Mouse (Mus musculus) hindbrain, embryonic 14.5 days (tissue): ENCODE data around the gene Ankrd13d. TPM values are rescaled to one million over a fixed set of nuclear protein-coding genes. Genes with fewer than 3 reads are reported as not detected.

Experiments used
- ATAC-seq: fragments of 200-750 bp; cut with Nextera tagmentation; 2 replicates; pipeline ENCODE4 v1.8.0; 2017; ENCODE audit warnings: moderate number of reproducible peaks, mild to moderate bottlenecking, moderate TSS enrichment, moderate library complexity; ENCODE audit not compliant: low FRiP score
- DNase-seq: peaks from one replicate; pipeline ENCODE4 v3.0.0-alpha.2; 2015; ENCODE audit warnings: low spot score
- H3K27ac ChIP-seq: fragments of 300-500 bp; sonication (generic); 2 replicates; pipeline ENCODE4 v1.5.1; 2014; ENCODE audit warnings: mild to moderate bottlenecking, moderate library complexity
- H3K27me3 ChIP-seq: fragments of 300-500 bp; sonication (generic); 2 replicates; pipeline ENCODE4 v1.6.1; 2014; ENCODE audit warnings: mild to moderate bottlenecking, low read length, mixed read lengths; ENCODE audit not compliant: control insufficient read depth, insufficient read depth
- H3K36me3 ChIP-seq: fragments of 300-500 bp; sonication (generic); replicated peaks from 2 replicates; pipeline ENCODE4 v1.6.1; 2014; ENCODE audit not compliant: control insufficient read depth, insufficient read depth
- H3K4me1 ChIP-seq: fragments of 300-500 bp; sonication (generic); replicated peaks from 2 replicates; pipeline ENCODE4 v1.6.1; 2014; ENCODE audit warnings: antibody characterized with exemption, low read length, mixed read lengths; ENCODE audit not compliant: control insufficient read depth, insufficient read depth
- H3K4me2 ChIP-seq: fragments of 300-500 bp; sonication (generic); replicated peaks from 2 replicates; pipeline ENCODE4 v1.6.1; 2014; ENCODE audit warnings: mild to moderate bottlenecking, moderate library complexity
- H3K4me3 ChIP-seq: fragments of 300-500 bp; sonication (generic); replicated peaks from 2 replicates; pipeline ENCODE4 v1.5.1; 2014; ENCODE audit warnings: mild to moderate bottlenecking, low read length
- H3K9ac ChIP-seq: fragments of 300-500 bp; sonication (generic); 2 replicates; pipeline ENCODE4 v1.6.1; 2014
- H3K9me3 ChIP-seq: fragments of 300-500 bp; sonication (generic); 2 replicates; pipeline ENCODE4 v1.6.1; 2016; ENCODE audit warnings: low read length; ENCODE audit not compliant: control insufficient read depth
- WGBS: fragments of 180-500 bp; shearing (Covaris S2); extraction: QIAGEN DNeasy Blood & Tissue Kit; methylation state at CpG from one replicate; pipeline ENCODE4 v1.1.7; 2014; 5-methylcytosine and 5-hydroxymethylcytosine counted together
- polyA plus RNA-seq: library from polyadenylated mRNA; unstranded; fragments of >200 nt; fragmentation: Nextera tagmentation; extraction: Ambion mirVana; gene quantifications from 2 replicates; pipeline ENCODE4 v1.2.1, GENCODE M21; 2014

Ankrd13d gene
- polyA plus RNA-seq, 1 experiment from 2014 or later: 50.7 TPM

- Histone ChIP-seq H3K9ac (no peak overlapping the region), H3K27ac (no peak overlapping the region), H3K9me3 (no peaks in the 10 kb centered on the region), H3K27me3 (no peaks in the 10 kb centered on the region), H3K36me3 (no peaks in the 10 kb centered on the region), H3K4me2 (peak overlapping the region; percentile 83), H3K4me3 (no peak overlapping the region), H3K4me1 (peaks cover 61% of the 10 kb centered on the region)
- DNase-seq: no peak
- 93% methylated on average over 5 of the region's 5 CpGs for WGBS
- ATAC-seq: no peak
Measured at GRCm38 (mm10) chr19:4303640-4303995, 20.7 kb upstream of the Ankrd13d start.

GRCm38 (mm10) chr19:4302936-4303639 is 20.2 kb upstream of the Ankrd13d start:
- no peak overlapping the region for H3K4me3 ChIP-seq
- H3K9ac ChIP-seq: peak overlapping the region; percentile 47; the same call in 1 of the 2 replicates
- no peaks in the 10 kb centered on the region for H3K36me3 ChIP-seq

GRCm38 (mm10) chr19:4301735-4302651 is 19.1 kb upstream of the Ankrd13d start:
- Histone ChIP-seq H3K36me3 (no peaks in the 10 kb centered on the region), H3K9ac (peak overlapping the region; percentile 47), H3K9me3 (no peaks in the 10 kb centered on the region), H3K27ac (peak overlapping the region; percentile 71), H3K4me2 (peak overlapping the region; percentile 83), H3K27me3 (no peaks in the 10 kb centered on the region), H3K4me3 (0 out of 2 replicates have a peak overlapping the region, but pooled peaks have one; percentile 7), H3K4me1 (peaks cover 61% of the 10 kb centered on the region)
- ATAC-seq (peak; percentile 16), DNase-seq (no peak)
- 36% methylated on average over 21 of the region's 21 CpGs for WGBS

More at GRCm38 (mm10) chr19:4302936-4303639, 20.2 kb upstream of the Ankrd13d start:
- 64% methylated on average over 7 of the region's 7 CpGs for WGBS
- Histone ChIP-seq H3K27ac (peak overlapping the region; percentile 71), H3K4me1 (peaks cover 61% of the 10 kb centered on the region), H3K27me3 (no peaks in the 10 kb centered on the region), H3K4me2 (peak overlapping the region; percentile 83), H3K9me3 (no peaks in the 10 kb centered on the region)
- ATAC-seq (no peak), DNase-seq (peak; percentile 59)

GRCm38 (mm10) chr19:4300852-4301734 is 18.2 kb upstream of the Ankrd13d start:
- ATAC-seq (no peak), DNase-seq (no peak)
- H3K36me3 ChIP-seq: no peaks in the 10 kb centered on the region
- no peaks in the 10 kb centered on the region for H3K9me3 ChIP-seq
- H3K4me3 ChIP-seq: no peak overlapping the region
- WGBS: 64% methylated on average over 11 of the region's 11 CpGs
- peak overlapping the region; percentile 83 for H3K4me2 ChIP-seq
- peak overlapping the region; percentile 47; the same call in 1 of the 2 replicates for H3K9ac ChIP-seq
- no peaks in the 10 kb centered on the region for H3K27me3 ChIP-seq
- H3K27ac ChIP-seq: peak overlapping the region; percentile 71
- peaks cover 55% of the 10 kb centered on the region for H3K4me1 ChIP-seq

- no peaks in the 10 kb centered on the region for H3K9me3 ChIP-seq
- H3K27me3 ChIP-seq: no peaks in the 10 kb centered on the region
- H3K4me3 ChIP-seq: no peak overlapping the region
- 47% methylated on average over 7 of the region's 7 CpGs for WGBS
- H3K36me3 ChIP-seq: no peaks in the 10 kb centered on the region
- DNase-seq: no peak
- no peak overlapping the region for H3K4me2 ChIP-seq
- no peak overlapping the region for H3K9ac ChIP-seq
- peaks cover 54% of the 10 kb centered on the region for H3K4me1 ChIP-seq
- H3K27ac ChIP-seq: no peak overlapping the region
- no peak for ATAC-seq
Measured at GRCm38 (mm10) chr19:4300271-4300704, 17.4 kb upstream of the Ankrd13d start.

GRCm38 (mm10) chr19:4299574-4300270 is 16.8 kb upstream of the Ankrd13d start:
- no peak overlapping the region for H3K4me2 ChIP-seq
- DNase-seq (no peak), ATAC-seq (no peak)
- peaks cover 4% of the 10 kb centered on the region; the same call in 1 of the 2 replicates for H3K36me3 ChIP-seq
- no peaks in the 10 kb centered on the region for H3K9me3 ChIP-seq
- peaks cover 48% of the 10 kb centered on the region for H3K4me1 ChIP-seq
- H3K27ac ChIP-seq: no peak overlapping the region
- no peaks in the 10 kb centered on the region for H3K27me3 ChIP-seq
- H3K4me3 ChIP-seq: no peak overlapping the region
- no peak overlapping the region for H3K9ac ChIP-seq
- 83% methylated on average over 6 of the region's 6 CpGs for WGBS

GRCm38 (mm10) chr19:4299126-4299525 is 16.2 kb upstream of the Ankrd13d start:
- Histone ChIP-seq H3K4me1 (peaks cover 42% of the 10 kb centered on the region), H3K27me3 (no peaks in the 10 kb centered on the region), H3K9ac (no peak overlapping the region), H3K9me3 (no peaks in the 10 kb centered on the region), H3K27ac (no peak overlapping the region), H3K4me2 (no peak overlapping the region), H3K36me3 (peaks cover 5% of the 10 kb centered on the region; the same call in 1 of the 2 replicates), H3K4me3 (no peak overlapping the region)
- 91% methylated on average over 7 of the region's 7 CpGs for WGBS
- ATAC-seq: no peak
- no peak for DNase-seq

GRCm38 (mm10) chr19:4298322-4299121 is 15.6 kb upstream of the Ankrd13d start:
- no peak overlapping the region for H3K27ac ChIP-seq
- peaks cover 5% of the 10 kb centered on the region; the same call in 1 of the 2 replicates for H3K36me3 ChIP-seq
- H3K4me2 ChIP-seq: no peak overlapping the region
- 90% methylated on average over 17 of the region's 17 CpGs for WGBS
- no peak for ATAC-seq
- no peaks in the 10 kb centered on the region for H3K27me3 ChIP-seq
- no peak overlapping the region for H3K4me3 ChIP-seq
- H3K9me3 ChIP-seq: no peaks in the 10 kb centered on the region
- H3K4me1 ChIP-seq: peaks cover 36% of the 10 kb centered on the region
- no peak overlapping the region for H3K9ac ChIP-seq
- DNase-seq: no peak
